Mouse (Mus musculus) fibroblast of lung, adult 2 months (primary cell): ENCODE results near the gene Syt6.

ENCODE experiments used
- DNase-seq: peaks from one replicate; pipeline ENCODE4 v3.0.0-alpha.2; 2011; ENCODE audit warnings: low read depth

Gene Syt6

DNA sequence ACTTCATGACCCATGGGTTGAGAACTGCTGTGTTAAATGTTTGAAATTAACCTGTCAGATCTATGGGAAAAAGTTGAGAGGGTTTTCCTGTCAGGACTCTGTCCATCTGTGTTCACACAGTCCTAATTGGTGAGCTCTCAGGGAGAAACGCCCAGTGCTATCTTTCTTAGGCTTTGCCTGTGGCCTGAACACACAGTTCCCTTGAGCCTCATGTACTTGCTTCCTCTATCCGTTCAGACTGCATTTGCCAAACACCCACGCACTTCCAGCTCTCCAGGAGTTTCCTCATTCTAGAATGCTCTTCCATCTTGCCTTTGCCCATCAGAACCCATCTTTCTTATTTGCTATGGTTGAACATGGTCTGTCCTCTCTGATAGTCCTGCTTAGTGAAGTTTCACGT is 73.5 kb downstream of the Syt6 start:
- DNase-seq, result no peak

DNA sequence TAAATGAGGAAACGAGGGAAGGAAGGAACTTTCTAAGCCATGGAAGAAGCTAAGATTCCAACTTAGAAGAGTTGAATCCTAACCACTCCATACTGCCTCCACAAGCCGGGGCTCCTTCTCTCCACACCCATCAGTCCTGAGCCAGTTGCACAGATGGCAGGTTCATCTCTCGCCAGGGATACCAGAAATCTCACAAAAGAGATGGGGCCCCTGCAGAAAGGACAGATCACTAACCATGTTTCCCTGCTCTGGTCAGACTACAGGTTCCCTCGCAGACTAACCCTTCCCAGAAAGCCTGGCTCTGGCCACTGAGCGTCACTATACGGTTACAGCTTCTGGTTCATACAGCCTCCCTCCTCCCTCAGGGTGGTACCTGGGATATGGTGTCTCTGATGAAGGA is 74.7 kb downstream of the Syt6 start:
- DNase-seq, result no peak

DNA sequence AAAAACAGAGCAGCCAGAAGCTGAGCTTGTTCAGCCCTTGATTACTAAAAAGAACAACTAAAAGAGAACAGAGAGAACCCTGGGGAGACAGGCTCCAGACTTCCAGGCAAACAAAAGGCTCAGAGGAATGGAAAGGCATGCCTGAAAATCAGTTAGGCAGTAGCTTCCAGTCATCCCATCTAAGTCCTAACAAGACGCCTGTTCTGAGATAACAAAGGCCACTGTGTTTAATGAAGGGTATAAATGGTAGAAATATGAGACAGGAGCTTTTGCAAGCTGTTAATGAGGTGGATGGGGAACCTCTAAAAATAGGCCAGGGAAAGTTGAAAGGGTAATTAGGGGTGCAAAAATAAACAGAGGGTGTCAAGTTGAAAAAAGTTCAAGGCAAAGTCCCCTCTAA is 75.4 kb downstream of the Syt6 start:
- DNase-seq, result no peak

DNA sequence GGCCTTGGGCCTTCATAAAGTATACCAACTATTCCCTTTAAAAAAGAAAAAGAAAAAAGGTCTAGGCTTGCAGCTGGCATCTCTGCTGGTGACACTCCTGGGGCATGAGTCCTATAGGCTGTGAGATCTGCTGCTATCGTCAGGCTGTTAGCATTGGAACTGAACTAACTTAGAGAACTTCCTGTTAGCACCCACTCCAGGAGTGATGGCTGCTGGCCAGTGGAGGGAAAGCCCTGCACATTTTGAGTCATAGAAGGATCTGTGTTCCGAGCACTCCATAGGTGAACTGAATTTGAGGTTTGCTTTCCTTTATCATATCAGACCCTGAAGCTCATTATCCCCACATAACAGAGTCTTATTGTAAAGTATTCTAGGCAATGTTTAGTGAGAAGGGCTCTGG is 85.0 kb downstream of the Syt6 start:
- no peak for DNase-seq

DNA sequence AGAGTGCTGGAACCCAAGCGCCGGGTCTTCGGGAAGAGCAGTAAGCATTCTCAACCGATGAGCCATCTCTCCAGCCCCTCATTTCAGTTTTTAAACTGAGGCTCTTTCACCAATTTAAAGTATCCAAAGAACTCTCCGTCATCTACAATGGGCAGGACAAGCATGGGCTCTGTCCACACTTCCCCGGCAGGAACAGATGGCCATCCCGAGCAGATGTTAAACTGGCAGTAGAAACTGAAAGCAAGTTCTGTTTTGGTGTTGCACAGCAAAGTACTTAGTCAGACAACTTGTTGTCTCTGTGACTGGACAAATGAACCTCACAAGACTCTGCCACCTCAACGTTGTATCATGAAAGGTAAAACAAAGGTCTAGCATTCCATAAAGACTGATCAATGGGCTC is 86.7 kb downstream of the Syt6 start:
- no peak for DNase-seq

DNA sequence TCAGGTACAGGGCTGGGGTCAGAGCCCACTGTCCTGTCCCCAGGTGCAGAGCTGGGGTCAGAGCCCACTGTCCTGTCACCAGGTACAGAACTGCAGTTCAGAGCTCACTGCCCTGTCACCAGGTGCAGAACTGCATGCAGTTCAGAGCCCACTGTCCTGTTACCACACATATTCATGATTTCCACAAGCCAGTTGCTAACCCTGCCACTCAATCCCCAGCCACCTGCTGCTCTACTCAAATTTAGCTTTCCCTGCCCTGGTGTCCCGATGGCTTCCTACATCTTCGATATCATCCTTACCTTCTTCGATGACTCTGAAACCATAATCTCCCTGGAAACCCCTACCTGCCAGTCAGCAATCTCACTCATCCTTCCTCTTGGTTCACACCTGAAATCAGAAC is 88.4 kb downstream of the Syt6 start:
- DNase-seq, result no peak

DNA sequence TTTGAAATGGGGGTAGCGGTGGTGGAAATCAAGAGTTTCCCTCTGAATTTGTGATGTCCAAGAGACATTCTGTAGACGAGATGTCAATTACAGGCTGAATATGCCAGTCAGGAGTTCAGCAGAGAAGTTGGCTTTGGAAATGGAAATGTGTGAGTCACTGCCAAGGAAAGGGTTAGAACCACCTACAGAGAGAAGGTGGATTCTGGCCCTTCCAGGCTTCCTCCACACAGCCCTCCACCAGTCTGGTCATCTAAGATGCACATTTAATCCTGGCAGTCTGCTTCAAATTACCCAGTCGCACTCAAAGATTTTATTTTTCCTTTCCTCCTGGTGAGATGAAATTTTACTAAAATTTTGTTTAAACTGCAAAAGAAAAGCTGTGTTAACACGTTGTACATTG is 97.1 kb downstream of the Syt6 start:
- DNase-seq, result no peak

DNA sequence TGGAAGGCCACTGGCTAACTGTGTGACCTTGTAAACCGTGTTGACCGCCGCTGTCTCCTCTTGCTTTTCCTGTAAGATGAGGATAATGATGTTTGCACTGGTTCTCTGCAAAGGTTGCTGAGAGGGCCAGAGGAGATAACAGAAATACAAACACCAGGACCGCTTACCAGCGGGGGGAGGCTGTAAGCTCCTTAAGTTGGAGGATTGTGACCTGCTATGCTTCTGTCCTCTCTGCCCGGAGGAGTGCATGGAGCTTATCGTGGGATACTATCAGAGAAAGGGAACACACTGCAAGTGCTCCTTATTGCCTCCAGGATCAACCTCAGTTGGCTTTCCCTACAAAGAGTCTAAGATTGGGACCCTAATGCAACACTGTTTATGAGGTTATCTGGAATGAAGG is 97.7 kb downstream of the Syt6 start:
- no peak for DNase-seq

DNA sequence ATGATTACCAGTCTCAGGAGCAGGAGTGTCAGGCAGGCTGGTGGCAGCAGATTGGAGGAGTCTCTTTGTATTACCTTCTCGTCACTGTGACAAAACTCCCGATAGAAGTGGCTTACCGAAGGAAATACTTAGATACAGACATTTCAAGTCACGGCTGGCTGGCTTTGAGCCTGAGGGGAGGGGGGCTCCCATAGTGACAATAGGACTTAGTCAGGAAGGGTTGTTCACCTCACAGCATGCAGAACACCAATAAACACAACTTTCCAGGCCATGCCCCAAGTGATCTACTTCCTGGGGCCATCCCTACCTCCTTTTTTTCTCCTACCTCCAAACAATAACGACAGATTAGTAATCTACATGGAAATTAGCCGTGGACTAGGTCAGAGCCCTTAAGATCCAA is 103.8 kb downstream of the Syt6 start:
- DNase-seq, result no peak

DNA sequence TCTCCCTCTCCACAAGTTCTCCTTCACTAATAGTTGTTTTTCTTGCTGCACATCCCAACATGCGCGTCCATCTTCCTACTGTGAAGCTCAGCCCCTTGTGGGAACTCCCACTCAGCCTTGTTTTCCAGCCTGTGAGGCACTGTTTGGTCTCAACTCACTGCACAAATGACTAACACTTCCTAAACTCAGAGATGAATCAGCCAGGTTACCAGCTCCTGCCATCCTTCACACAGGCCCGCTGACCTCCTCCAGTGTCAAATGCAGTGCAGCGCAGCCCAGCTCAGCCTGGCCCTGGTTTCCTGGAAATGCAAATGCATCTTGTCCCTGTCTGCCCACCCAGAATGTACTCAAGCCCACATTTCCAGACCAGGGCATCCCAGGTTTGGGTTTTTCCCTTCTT is 107.4 kb downstream of the Syt6 start:
- DNase-seq, result no peak

DNA sequence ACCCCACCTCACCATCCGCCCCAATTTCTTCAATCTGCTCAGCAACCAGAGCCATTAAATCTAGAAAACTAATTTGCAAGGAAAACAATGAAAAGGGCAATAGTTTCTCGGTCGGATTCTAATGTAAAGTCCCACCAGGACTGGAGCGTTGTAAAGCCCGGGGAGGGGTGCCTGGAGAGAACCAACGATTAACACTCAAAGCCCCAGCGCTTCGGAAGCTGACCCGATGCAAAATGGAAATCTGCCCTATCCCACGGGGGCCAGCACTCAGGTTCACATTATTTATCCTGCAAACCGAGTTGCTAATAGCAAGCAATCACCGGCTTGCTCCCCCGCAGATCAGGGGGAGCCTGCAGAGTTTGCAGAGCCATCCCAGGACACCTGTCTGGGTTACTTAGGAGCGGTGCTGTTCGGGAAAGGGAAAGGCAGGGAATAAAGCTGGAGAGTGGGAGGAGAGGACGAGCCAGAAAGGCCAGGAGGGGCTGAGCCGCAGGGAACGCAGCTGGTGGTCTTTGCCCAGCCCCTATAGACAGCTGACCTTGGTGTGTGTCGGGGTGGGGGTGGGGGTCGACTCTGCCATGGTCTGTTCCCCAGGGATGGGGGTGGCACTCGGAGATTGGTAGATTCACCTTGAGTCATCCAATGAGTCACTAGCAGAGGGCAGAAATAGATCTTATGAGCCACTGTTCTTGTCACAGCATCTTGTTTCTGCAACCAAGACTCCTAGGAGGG is 108.4 kb downstream of the Syt6 start:
- DNase-seq, result no peak

DNA sequence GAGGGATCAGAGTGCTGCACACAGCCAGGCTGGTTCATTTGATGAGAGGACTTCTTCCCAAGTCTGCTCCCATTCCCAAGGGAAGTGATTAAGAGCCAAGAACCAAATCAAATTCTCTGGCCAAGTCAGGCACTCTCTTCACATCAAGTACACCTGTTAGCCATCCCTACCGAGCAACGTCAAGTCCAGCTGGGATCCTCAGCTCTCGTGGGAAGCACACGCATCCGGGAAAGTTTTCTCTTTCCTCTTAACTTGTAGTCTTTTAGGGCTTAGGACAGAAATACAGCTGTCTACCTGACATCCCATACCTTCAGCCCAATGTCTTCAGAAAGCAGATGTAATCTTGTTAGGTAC is 108.9 kb downstream of the Syt6 start:
- no peak for DNase-seq

DNA sequence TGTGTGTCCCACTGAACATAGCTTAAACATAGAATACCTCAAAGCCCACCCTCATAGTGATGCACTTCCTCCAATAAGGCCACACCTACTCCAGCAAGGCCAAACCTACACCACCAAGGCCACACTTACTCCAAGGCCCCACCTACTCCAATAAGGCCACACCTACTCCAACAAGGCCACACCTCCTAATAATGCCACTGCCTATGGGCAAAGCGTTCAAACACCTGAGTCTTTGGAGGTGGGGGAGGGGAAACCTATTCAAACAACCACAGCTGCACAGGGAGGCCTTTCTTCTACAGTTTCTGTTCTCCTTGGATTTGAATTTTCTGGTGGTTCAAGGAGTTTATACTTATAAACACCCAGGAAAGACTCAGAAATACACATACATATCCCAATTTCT is 114.0 kb downstream of the Syt6 start:
- DNase-seq, result no peak

DNA sequence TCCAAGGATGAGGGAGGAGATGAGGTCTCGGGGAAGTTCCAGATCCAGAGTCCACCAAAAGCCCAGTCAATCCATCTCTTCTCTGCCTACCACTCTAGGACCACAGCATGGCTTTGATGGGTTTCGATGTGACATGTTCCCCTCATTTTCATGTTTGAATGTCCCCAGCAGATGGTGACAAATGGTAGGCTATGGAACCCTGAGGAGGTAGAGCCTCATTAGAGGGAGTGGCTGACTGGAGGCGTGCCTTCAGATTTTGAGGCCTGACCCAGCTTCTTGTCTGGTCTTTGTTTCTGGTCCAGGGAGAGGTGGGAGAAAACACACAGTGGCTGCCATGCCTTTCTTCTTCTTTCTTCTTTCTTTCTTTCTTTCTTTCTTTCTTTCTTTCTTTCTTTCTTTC is 115.5 kb downstream of the Syt6 start:
- no peak for DNase-seq
